ENCODE assay signal across 31 mouse cellular contexts in genomic region chr1:27510787-27511395, GRCm38 (mm10).
DNase-seq lines count a peak whose midpoint lies in the region; ATAC-seq and TF ChIP-seq lines count a peak whose summit lies in the region.
"Had no signal": no experiment of that assay in that cellular context is flagged by ENCODE, and none has a peak within 500 bp of the region (broad histone marks: within the 10 kb centered on the region; RNA-seq: fewer than 3 reads in every experiment).

No protein-coding gene starts in this region.

- H3K36me3 ChIP-seq in forebrain, embryonic 14.5 days (ENCODE audit: control insufficient read depth, insufficient read depth, low read length), result no peaks in the 10 kb centered on the region
- no peaks in the 10 kb centered on the region for H3K36me3 ChIP-seq in forebrain, postnatal 0 days (ENCODE audit: insufficient read depth)
- no peaks in the 10 kb centered on the region for H3K36me3 ChIP-seq in hindbrain, embryonic 14.5 days (replicated peaks; ENCODE audit: control insufficient read depth, insufficient read depth)
- H3K36me3 ChIP-seq in hindbrain, postnatal 0 days (ENCODE audit: insufficient read depth, low read length), result no peaks in the 10 kb centered on the region
- H3K36me3 ChIP-seq in neural tube, embryonic 15.5 days, result no peaks in the 10 kb centered on the region
- H3K36me3 ChIP-seq: G1E; kidney, embryonic 15.5 days; liver, embryonic 13.5 days had no signal

- H3K4me2 ChIP-seq in forebrain, embryonic 14.5 days (ENCODE audit: low read length), result no peak overlapping the region
- no peak overlapping the region for H3K4me2 ChIP-seq in forebrain, postnatal 0 days (ENCODE audit: low read depth)
- H3K4me2 ChIP-seq in hindbrain, embryonic 14.5 days (replicated peaks), result no peak overlapping the region
- no peak overlapping the region for H3K4me2 ChIP-seq in hindbrain, postnatal 0 days (ENCODE audit: low read depth, low read length)
- no peak overlapping the region for H3K4me2 ChIP-seq in neural tube, embryonic 15.5 days
- H3K4me2 ChIP-seq: heart, embryonic 11.5 days; kidney, embryonic 15.5 days; liver, embryonic 13.5 days had no signal

- ATAC-seq in forebrain, embryonic 14.5 days, result no peak
- no peak for ATAC-seq in forebrain, postnatal 0 days
- ATAC-seq in hindbrain, embryonic 14.5 days (ENCODE audit: low FRiP score), result no peak; the same call in 1 of the 2 replicates
- ATAC-seq in hindbrain, postnatal 0 days, result no peak
- peak; percentile 59; the same call in 1 of the 2 replicates for ATAC-seq in neural tube, embryonic 15.5 days (ENCODE audit: low FRiP score)
- ATAC-seq: lung, postnatal 0 days; midbrain, embryonic 16.5 days had no signal

- no peak overlapping the region for H3K4me3 ChIP-seq in forebrain, embryonic 14.5 days (ENCODE audit: low read depth, low read length)
- H3K4me3 ChIP-seq in forebrain, postnatal 0 days (ENCODE audit: low read depth, low read length), result no peak overlapping the region
- no peak overlapping the region for H3K4me3 ChIP-seq in hindbrain, embryonic 14.5 days (replicated peaks; ENCODE audit: low read length)
- H3K4me3 ChIP-seq in hindbrain, postnatal 0 days (ENCODE audit: low read length), result no peak overlapping the region
- no peak overlapping the region for H3K4me3 ChIP-seq in neural tube, embryonic 15.5 days (replicated peaks)
- H3K4me3 ChIP-seq: gastrocnemius, adult 2 months; kidney, embryonic 15.5 days; liver, embryonic 13.5 days; myocyte had no signal

- TF ChIP-seq POLR2A in brain, embryonic 14.5 days (IDR thresholded peaks at IDR 0.05; ENCODE audit: borderline replicate concordance, extremely low read depth, insufficient read depth, insufficient read length, poor library complexity, severe bottlenecking), result no peak

- no peak overlapping the region for H3K27ac ChIP-seq in forebrain, embryonic 14.5 days (ENCODE audit: low read depth, low read length)
- no peak overlapping the region for H3K27ac ChIP-seq in forebrain, postnatal 0 days (ENCODE audit: low read depth, low read length)
- peak overlapping the region; percentile 41; the same call in 1 of the 2 replicates for H3K27ac ChIP-seq in hindbrain, embryonic 14.5 days
- no peak overlapping the region for H3K27ac ChIP-seq in hindbrain, postnatal 0 days
- H3K27ac ChIP-seq in neural tube, embryonic 15.5 days (replicated peaks), result no peak overlapping the region
- H3K27ac ChIP-seq: gastrocnemius, adult 2 months; kidney, embryonic 15.5 days; liver, embryonic 13.5 days; macrophage had no signal

- peak; percentile 23 for DNase-seq in forebrain, embryonic 14.5 days (ENCODE audit: low spot score)
- DNase-seq in forebrain, postnatal 0 days, result no peak
- peak; percentile 36 for DNase-seq in hindbrain, embryonic 14.5 days (ENCODE audit: low spot score)
- DNase-seq in hindbrain, postnatal 0 days (ENCODE audit: low spot score), result no peak
- peak; percentile 37 for DNase-seq in brain, embryonic 14.5 days (ENCODE audit: low read depth)
- no peak for DNase-seq in heart, postnatal 14 days
- DNase-seq: adrenal gland, adult 8-10 months; cerebellum, adult 11 months; cerebellum, adult 9-10 months; cerebellum, postnatal 36 days; gastrocnemius, adult 2 months; gastrocnemius, postnatal 36 days; heart, adult 18-20 months; heart, postnatal 4 days; kidney, adult 18-20 months; kidney, postnatal 25 days; left cerebral cortex, postnatal 4 days; liver, embryonic 13.5 days; lung, adult 18-20 months; right cerebral cortex, adult 18-20 months; spleen, adult 18-20 months; thymus, adult 18-20 months; thymus, postnatal 25 days had no signal

- no peaks in the 10 kb centered on the region for H3K9me3 ChIP-seq in forebrain, embryonic 14.5 days (replicated peaks; ENCODE audit: control insufficient read depth, low read length)
- H3K9me3 ChIP-seq in forebrain, postnatal 0 days (ENCODE audit: low read length), result no peaks in the 10 kb centered on the region
- H3K9me3 ChIP-seq in hindbrain, embryonic 14.5 days (ENCODE audit: control insufficient read depth, low read length), result no peaks in the 10 kb centered on the region
- H3K9me3 ChIP-seq in hindbrain, postnatal 0 days (ENCODE audit: low read length), result no peaks in the 10 kb centered on the region
- H3K9me3 ChIP-seq in neural tube, embryonic 15.5 days (replicated peaks), result no peaks in the 10 kb centered on the region
- H3K9me3 ChIP-seq: G1E; kidney, embryonic 15.5 days; liver, embryonic 13.5 days had no signal

- WGBS in forebrain, embryonic 14.5 days, result 59% methylated on average over 4 of the region's 4 CpGs
- 41% methylated on average over 4 of the region's 4 CpGs for WGBS in forebrain, postnatal 0 days
- WGBS in hindbrain, embryonic 14.5 days, result 53% methylated on average over 4 of the region's 4 CpGs
- 65% methylated on average over 4 of the region's 4 CpGs for WGBS in hindbrain, postnatal 0 days
- WGBS in neural tube, embryonic 15.5 days, result 36% methylated on average over 4 of the region's 4 CpGs

- H3K9ac ChIP-seq in forebrain, embryonic 14.5 days (ENCODE audit: low read length), result no peak overlapping the region
- H3K9ac ChIP-seq in forebrain, postnatal 0 days, result no peak overlapping the region
- H3K9ac ChIP-seq in hindbrain, embryonic 14.5 days, result no peak overlapping the region
- H3K9ac ChIP-seq in hindbrain, postnatal 0 days (replicated peaks; ENCODE audit: low read length), result no peak overlapping the region
- H3K9ac ChIP-seq in neural tube, embryonic 15.5 days (replicated peaks), result no peak overlapping the region
- H3K9ac ChIP-seq: kidney, embryonic 15.5 days; liver, embryonic 13.5 days had no signal

- H3K27me3 ChIP-seq in forebrain, embryonic 14.5 days (replicated peaks; ENCODE audit: control insufficient read depth, insufficient read depth, low read length), result no peaks in the 10 kb centered on the region
- no peaks in the 10 kb centered on the region for H3K27me3 ChIP-seq in forebrain, postnatal 0 days (ENCODE audit: insufficient read depth, low read length)
- H3K27me3 ChIP-seq in hindbrain, embryonic 14.5 days (ENCODE audit: control insufficient read depth, insufficient read depth, low read length), result no peaks in the 10 kb centered on the region
- no peaks in the 10 kb centered on the region for H3K27me3 ChIP-seq in hindbrain, postnatal 0 days (ENCODE audit: insufficient read depth, low read length)
- H3K27me3 ChIP-seq in neural tube, embryonic 15.5 days (replicated peaks), result no peaks in the 10 kb centered on the region
- H3K27me3 ChIP-seq: kidney, embryonic 15.5 days; liver, embryonic 13.5 days had no signal

- intact Hi-C loops in heart, postnatal 14 days (cut with DNase I), result no loop called here

- no peaks in the 10 kb centered on the region for H3K4me1 ChIP-seq in forebrain, embryonic 14.5 days (ENCODE audit: control insufficient read depth, insufficient read depth, low read length)
- no peaks in the 10 kb centered on the region for H3K4me1 ChIP-seq in forebrain, postnatal 0 days (ENCODE audit: insufficient read depth)
- H3K4me1 ChIP-seq in hindbrain, embryonic 14.5 days (replicated peaks; ENCODE audit: control insufficient read depth, insufficient read depth, low read length), result no peaks in the 10 kb centered on the region
- no peaks in the 10 kb centered on the region for H3K4me1 ChIP-seq in hindbrain, postnatal 0 days (ENCODE audit: insufficient read depth, low read length)
- H3K4me1 ChIP-seq in neural tube, embryonic 15.5 days, result no peaks in the 10 kb centered on the region
- H3K4me1 ChIP-seq: kidney, embryonic 15.5 days; liver, embryonic 13.5 days had no signal

- TF ChIP-seq CTCF in forebrain, postnatal 0 days (IDR thresholded peaks at IDR 0.05; ENCODE audit: low read depth), result no peak
- TF ChIP-seq CTCF in hindbrain, postnatal 0 days (IDR thresholded peaks at IDR 0.05; ENCODE audit: low read depth), result no peak
- TF ChIP-seq CTCF in brain, embryonic 14.5 days (IDR thresholded peaks at IDR 0.05; ENCODE audit: borderline replicate concordance, extremely low read depth, insufficient read depth, insufficient read length), result no peak

Comparison
In these comparisons a context has a peak if more than half of its experiments do, and no peak if none do; other contexts are left out.
1. DNase-seq: peak in forebrain, embryonic 14.5 days (single experiment), hindbrain, embryonic 14.5 days (single experiment) and brain, embryonic 14.5 days (single experiment); none in forebrain, postnatal 0 days (single experiment), hindbrain, postnatal 0 days (single experiment) and heart, postnatal 14 days (0 of 2).